Mouse (Mus musculus) E14TG2a.4 (cell line): ENCODE results near the gene Pde2a.

Source experiments
- CTCF ChIP-seq: conservative IDR thresholded peaks from 2 replicates; pipeline ENCODE4 v1.5.1; 2014; ENCODE audit warnings: low read length
- NANOG ChIP-seq: IDR thresholded peaks from 2 replicates; pipeline ENCODE4 v1.6.1; 2014; ENCODE audit warnings: borderline replicate concordance, low read length, mixed read lengths

DNA sequence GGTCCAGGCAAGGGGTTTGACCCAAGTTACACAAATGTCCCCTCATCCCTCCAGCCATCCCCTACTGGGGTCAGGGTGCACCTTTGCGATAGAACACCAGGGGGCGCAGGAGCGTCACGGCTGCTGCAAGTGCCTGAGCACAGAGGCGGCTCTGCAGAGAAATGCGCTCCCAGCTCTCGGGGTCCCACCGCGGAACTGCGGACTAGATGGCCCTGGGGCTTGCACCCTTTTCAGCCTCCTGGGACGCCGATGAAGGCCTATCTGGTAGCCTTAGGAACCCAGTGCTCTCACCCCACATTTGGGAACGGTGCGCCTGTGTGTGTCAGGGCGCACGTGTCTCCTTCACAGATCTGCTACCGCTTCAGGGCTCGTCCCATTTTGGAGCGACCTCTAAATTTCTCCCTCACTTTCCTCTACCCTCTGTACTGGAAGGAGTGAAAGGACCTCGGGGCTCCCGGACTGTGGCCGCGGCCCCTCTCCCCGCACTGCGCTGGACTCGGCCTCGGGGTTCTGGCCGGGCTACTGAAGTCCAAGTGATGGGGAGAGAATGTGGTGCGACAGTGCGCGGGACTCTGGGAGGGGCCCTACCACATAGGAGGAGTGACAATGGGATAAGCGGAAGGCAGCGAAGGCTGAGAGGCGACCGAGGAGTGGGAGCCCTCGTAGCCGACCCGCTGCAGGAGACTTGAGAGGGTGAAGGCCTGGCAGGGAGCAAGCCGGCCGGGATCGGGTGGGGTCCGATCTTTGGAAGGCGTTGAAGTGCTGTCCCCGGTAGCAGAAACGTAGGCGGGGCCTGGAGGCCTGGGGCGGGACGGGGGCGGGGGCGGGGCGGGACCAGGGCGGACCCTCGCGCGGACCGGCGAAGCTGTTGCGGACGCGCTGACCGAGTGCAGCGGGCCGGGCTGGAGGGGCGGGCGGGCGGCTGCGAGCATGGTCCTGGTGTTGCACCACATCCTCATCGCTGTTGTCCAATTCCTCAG is 29.2 kb downstream of the Pde2a start:
- TF ChIP-seq CTCF (peak; percentile 88), NANOG (no peak)
